Mouse (Mus musculus) neural tube, embryonic 15.5 days (tissue): ENCODE data around the gene Thsd1. TPM values are rescaled to one million over a fixed set of nuclear protein-coding genes. Genes with fewer than 3 reads are reported as not detected.
A peak's percentile ranks its signal among the peaks of the same experiment; 100 is the strongest.

Experiments
- ATAC-seq: fragments of 200-750 bp; cut with Nextera tagmentation; 2 replicates; pipeline ENCODE4 v1.8.0; 2017; ENCODE audit warnings: mild to moderate bottlenecking, moderate TSS enrichment, moderate library complexity; ENCODE audit not compliant: low FRiP score
- H3K27ac ChIP-seq: fragments of 300-500 bp; sonication (generic); replicated peaks from 2 replicates; pipeline ENCODE4 v1.5.1; 2015; ENCODE audit warnings: mild to moderate bottlenecking, inconsistent platforms
- H3K27me3 ChIP-seq: fragments of 300-500 bp; sonication (generic); replicated peaks from 2 replicates; pipeline ENCODE4 v1.6.1; 2015; ENCODE audit warnings: inconsistent platforms
- H3K36me3 ChIP-seq: fragments of 300-500 bp; sonication (generic); 2 replicates; pipeline ENCODE4 v1.6.1; 2015; ENCODE audit warnings: inconsistent platforms
- H3K4me1 ChIP-seq: fragments of 300-500 bp; sonication (generic); 2 replicates; pipeline ENCODE4 v1.6.1; 2015; ENCODE audit warnings: inconsistent platforms
- H3K4me2 ChIP-seq: fragments of 300-500 bp; sonication (generic); 2 replicates; pipeline ENCODE4 v1.6.1; 2015; ENCODE audit warnings: inconsistent platforms, mild to moderate bottlenecking, moderate library complexity
- H3K4me3 ChIP-seq: fragments of 300-500 bp; sonication (generic); replicated peaks from 2 replicates; pipeline ENCODE4 v1.5.1; 2015; ENCODE audit warnings: mild to moderate bottlenecking, inconsistent platforms
- H3K9ac ChIP-seq: fragments of 300-500 bp; sonication (generic); replicated peaks from 2 replicates; pipeline ENCODE4 v1.6.1; 2015; ENCODE audit warnings: mild to moderate bottlenecking, inconsistent platforms
- H3K9me3 ChIP-seq: fragments of 300-500 bp; sonication (generic); replicated peaks from 2 replicates; pipeline ENCODE4 v1.6.1; 2016; ENCODE audit warnings: inconsistent platforms
- WGBS: fragments of 180-500 bp; shearing (Covaris S2); methylation state at CpG from one replicate; pipeline ENCODE4 v1.1.7; 2015; ENCODE audit warnings: mixed read lengths; 5-methylcytosine and 5-hydroxymethylcytosine counted together
- polyA plus RNA-seq: library from polyadenylated mRNA; unstranded; fragments of >200 nt; fragmentation: Nextera tagmentation; extraction: Ambion mirVana; gene quantifications from 2 replicates; pipeline ENCODE4 v1.2.1, GENCODE M21; 2015

Gene Thsd1
- polyA plus RNA-seq, 1 experiment from 2014 or later, result 7.4 TPM

GRCm38 (mm10) chr8:22226361-22226760 is 752 bp upstream of the Thsd1 start:
- peaks cover 9% of the 10 kb centered on the region for H3K4me1 ChIP-seq
- peaks cover 15% of the 10 kb centered on the region for H3K36me3 ChIP-seq
- ATAC-seq, result no peak
- WGBS, result 69% methylated on average over 8 of the region's 8 CpGs
- peak overlapping the region; percentile 18; the same call in 1 of the 2 replicates for H3K27ac ChIP-seq
- no peaks in the 10 kb centered on the region for H3K9me3 ChIP-seq
- no peak overlapping the region; the same call in 1 of the 2 replicates for H3K4me3 ChIP-seq
- H3K9ac ChIP-seq, result no peak overlapping the region
- 0 out of 2 replicates have a peak overlapping the region, but pooled peaks have one; percentile 98 for H3K4me2 ChIP-seq
- H3K27me3 ChIP-seq, result peaks cover 29% of the 10 kb centered on the region

DNA sequence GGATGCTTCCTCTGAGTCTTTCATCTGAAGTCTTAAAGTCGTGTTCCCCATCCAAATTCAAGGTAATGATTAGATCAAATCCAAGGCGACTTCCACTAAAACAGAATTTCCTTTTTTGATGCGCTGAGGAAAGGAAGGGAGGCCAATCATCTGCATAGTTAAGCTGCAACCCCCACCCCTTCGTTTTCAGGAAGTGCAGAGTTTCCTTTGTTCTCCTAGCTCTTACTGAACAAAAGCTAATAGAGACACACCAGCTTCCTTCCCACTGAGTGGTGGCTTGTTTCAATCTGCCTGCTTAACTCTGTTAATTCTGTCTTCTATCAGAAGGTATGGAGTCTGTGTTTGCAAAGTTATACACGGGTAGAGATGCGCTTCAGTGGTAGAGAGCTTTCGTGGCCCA is 1.5 kb downstream of the Thsd1 start:
- Histone ChIP-seq H3K27ac (no peak overlapping the region), H3K4me3 (0 out of 2 replicates have a peak overlapping the region, but pooled peaks have one; percentile 47), H3K36me3 (no peaks in the 10 kb centered on the region), H3K9ac (no peak overlapping the region), H3K9me3 (no peaks in the 10 kb centered on the region), H3K27me3 (peaks cover 29% of the 10 kb centered on the region), H3K4me2 (peak overlapping the region; percentile 3; the same call in 1 of the 2 replicates), H3K4me1 (peaks cover 9% of the 10 kb centered on the region)
- 43% methylated on average over 7 of the region's 7 CpGs for WGBS
- no peak for ATAC-seq

- H3K36me3 ChIP-seq, result no peaks in the 10 kb centered on the region
Observed at GRCm38 (mm10) chr8:22242986-22243385, 15.9 kb downstream of the Thsd1 start.

DNA sequence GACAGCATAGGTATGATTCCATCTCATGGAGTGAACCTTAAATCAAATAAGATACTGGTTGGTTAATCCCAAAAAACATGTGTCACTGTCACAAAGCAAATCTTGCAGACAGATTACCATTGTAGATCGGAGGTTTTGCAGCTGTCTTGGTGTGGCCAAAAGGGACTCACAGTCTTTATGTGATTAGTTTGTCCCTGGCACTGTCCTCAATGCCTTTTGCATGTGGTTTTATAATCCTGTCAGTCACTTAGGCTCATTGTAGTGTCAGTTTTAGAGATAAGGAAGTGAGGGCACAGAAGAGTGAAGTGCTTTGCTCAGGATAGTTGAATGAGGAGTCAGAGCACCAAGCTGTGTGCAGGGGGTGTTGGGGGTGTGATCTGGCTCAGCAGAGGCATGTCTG is 18.6 kb downstream of the Thsd1 start:
- H3K4me1 ChIP-seq, result no peaks in the 10 kb centered on the region
- H3K36me3 ChIP-seq, result no peaks in the 10 kb centered on the region
- H3K4me2 ChIP-seq, result no peak overlapping the region
- 73% methylated on average over 1 of the region's 1 CpGs for WGBS
- no peak overlapping the region for H3K4me3 ChIP-seq
- ATAC-seq, result no peak
- H3K9me3 ChIP-seq, result no peaks in the 10 kb centered on the region
- no peaks in the 10 kb centered on the region for H3K27me3 ChIP-seq
- H3K9ac ChIP-seq, result no peak overlapping the region
- no peak overlapping the region for H3K27ac ChIP-seq

More at GRCm38 (mm10) chr8:22242986-22243385, 15.9 kb downstream of the Thsd1 start:
- H3K27me3 ChIP-seq, result no peaks in the 10 kb centered on the region
- no peak for ATAC-seq
- no peak overlapping the region for H3K4me3 ChIP-seq
- H3K9ac ChIP-seq, result no peak overlapping the region
- no peak overlapping the region for H3K4me2 ChIP-seq
- 92% methylated on average over 9 of the region's 9 CpGs for WGBS
- H3K4me1 ChIP-seq, result no peaks in the 10 kb centered on the region
- H3K9me3 ChIP-seq, result no peaks in the 10 kb centered on the region
- H3K27ac ChIP-seq, result no peak overlapping the region

- Histone ChIP-seq H3K27me3 (no peaks in the 10 kb centered on the region), H3K36me3 (no peaks in the 10 kb centered on the region), H3K4me1 (no peaks in the 10 kb centered on the region), H3K4me3 (no peak overlapping the region), H3K27ac (no peak overlapping the region), H3K4me2 (no peak overlapping the region), H3K9me3 (no peaks in the 10 kb centered on the region), H3K9ac (no peak overlapping the region)
- no peak for ATAC-seq
- 75% methylated on average over 12 of the region's 12 CpGs for WGBS
Observed at GRCm38 (mm10) chr8:22247956-22248355, 20.8 kb downstream of the Thsd1 start.

DNA sequence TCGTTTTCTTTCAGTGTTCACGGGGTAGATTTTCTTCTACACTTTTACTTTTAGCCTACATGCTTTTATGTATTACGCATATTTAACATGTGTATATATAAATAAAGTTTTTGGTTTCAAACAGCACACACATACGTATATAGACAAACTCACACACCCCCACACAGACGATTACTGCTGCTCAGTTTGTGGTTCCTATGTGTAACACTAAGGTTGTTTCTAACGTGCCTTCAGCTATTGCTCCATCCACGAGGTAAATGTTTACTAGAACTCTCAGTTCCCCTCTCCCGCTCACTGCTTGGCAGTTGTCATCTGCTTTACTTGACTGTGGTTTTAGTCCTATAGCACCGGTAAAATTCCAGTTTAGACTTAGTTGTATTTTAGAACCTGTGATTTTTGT is 22.0 kb downstream of the Thsd1 start:
- 86% methylated on average over 9 of the region's 9 CpGs for WGBS
- H3K9ac ChIP-seq, result no peak overlapping the region
- no peak overlapping the region for H3K4me3 ChIP-seq
- H3K9me3 ChIP-seq, result 0 out of 2 replicates have a peak, but pooled peaks cover 4% of the 10 kb centered on the region
- no peak overlapping the region for H3K27ac ChIP-seq
- H3K4me2 ChIP-seq, result no peak overlapping the region
- H3K27me3 ChIP-seq, result no peaks in the 10 kb centered on the region
- H3K36me3 ChIP-seq, result no peaks in the 10 kb centered on the region; the same call in 1 of the 2 replicates
- ATAC-seq, result no peak
- H3K4me1 ChIP-seq, result no peaks in the 10 kb centered on the region

DNA sequence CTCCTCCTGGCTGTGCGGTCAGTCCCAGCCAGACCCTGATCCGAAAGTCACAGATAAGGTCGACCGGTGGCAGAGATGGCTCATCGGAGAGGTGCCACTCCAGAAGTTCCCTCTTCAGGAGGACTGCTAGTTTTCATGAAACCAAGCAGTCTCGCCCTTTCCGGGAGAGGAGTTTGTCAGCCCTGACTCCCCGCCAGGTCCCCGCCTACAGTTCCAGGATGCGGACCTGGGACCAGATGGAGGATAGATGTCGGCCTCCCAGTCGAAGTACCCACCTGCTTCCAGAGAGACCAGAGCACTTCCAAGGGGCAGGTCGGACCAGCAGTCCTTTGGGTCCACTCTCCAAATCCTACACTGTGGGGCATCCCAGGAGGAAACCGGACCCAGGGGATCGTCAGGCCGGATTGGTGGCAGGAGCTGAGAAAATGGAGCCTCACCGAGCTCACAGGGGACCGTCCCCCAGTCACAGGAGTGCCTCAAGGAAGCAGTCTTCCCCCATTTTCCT is 31.9 kb downstream of the Thsd1 start:
- WGBS, result 87% methylated on average over 18 of the region's 18 CpGs

GRCm38 (mm10) chr8:22259531-22259930 is 32.4 kb downstream of the Thsd1 start:
- H3K9ac ChIP-seq, result no peak overlapping the region
- no peak overlapping the region for H3K4me3 ChIP-seq
- 79% methylated on average over 12 of the region's 12 CpGs for WGBS
- H3K4me2 ChIP-seq, result no peak overlapping the region
- no peaks in the 10 kb centered on the region for H3K9me3 ChIP-seq
- ATAC-seq, result no peak
- no peaks in the 10 kb centered on the region for H3K27me3 ChIP-seq
- H3K36me3 ChIP-seq, result peaks cover 11% of the 10 kb centered on the region; the same call in 1 of the 2 replicates
- no peaks in the 10 kb centered on the region for H3K4me1 ChIP-seq
- H3K27ac ChIP-seq, result no peak overlapping the region

More for the DNA sequence above, 31.9 kb downstream of the Thsd1 start:
- no peaks in the 10 kb centered on the region for H3K4me1 ChIP-seq
- no peak for ATAC-seq
- peaks cover 15% of the 10 kb centered on the region for H3K36me3 ChIP-seq
- no peak overlapping the region for H3K27ac ChIP-seq
- 0 out of 2 replicates have a peak, but pooled peaks cover 4% of the 10 kb centered on the region for H3K9me3 ChIP-seq
- H3K9ac ChIP-seq, result no peak overlapping the region
- no peak overlapping the region for H3K4me2 ChIP-seq
- H3K27me3 ChIP-seq, result no peaks in the 10 kb centered on the region
- no peak overlapping the region for H3K4me3 ChIP-seq

DNA sequence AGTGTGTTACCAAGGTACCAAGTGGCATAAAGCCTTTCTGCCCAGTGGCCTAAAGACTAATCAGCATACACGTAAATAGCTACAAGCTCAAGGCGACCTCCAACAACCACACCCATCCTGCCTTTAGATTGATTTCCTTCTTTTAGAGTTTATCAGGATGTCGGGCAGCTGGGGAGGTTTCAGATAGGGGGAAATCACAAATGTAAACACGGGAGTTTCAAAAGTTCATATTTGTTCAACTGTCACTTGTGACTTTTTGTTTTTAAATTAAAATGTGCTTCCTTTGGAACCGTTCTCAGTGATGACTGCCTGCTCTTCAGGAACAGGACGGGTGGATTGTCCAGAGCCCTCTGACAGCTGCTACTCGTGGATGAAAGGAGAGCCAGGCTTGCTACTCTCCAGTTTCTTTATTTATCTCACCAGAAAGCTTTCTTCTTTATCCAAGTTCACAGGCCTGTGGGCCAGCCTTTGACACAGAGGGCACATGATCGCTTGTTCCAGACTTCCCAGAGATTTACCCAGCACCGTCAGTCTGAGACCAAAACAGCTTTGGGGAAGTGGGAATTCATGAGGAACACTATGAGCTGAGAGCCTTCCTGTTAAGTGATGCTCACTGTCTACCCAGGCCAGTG is 33.1 kb downstream of the Thsd1 start:
- no peaks in the 10 kb centered on the region for H3K4me1 ChIP-seq
- ATAC-seq, result no peak
- H3K4me3 ChIP-seq, result no peak overlapping the region
- H3K27ac ChIP-seq, result no peak overlapping the region
- peaks cover 9% of the 10 kb centered on the region; the same call in 1 of the 2 replicates for H3K36me3 ChIP-seq
- no peak overlapping the region for H3K4me2 ChIP-seq
- 66% methylated on average over 9 of the region's 9 CpGs for WGBS
- no peak overlapping the region for H3K9ac ChIP-seq
- no peaks in the 10 kb centered on the region for H3K9me3 ChIP-seq
- no peaks in the 10 kb centered on the region for H3K27me3 ChIP-seq

GRCm38 (mm10) chr8:22262267-22262666 is 35.2 kb downstream of the Thsd1 start:
- 96% methylated on average over 3 of the region's 3 CpGs for WGBS
- Histone ChIP-seq H3K4me2 (no peak overlapping the region), H3K27ac (no peak overlapping the region), H3K27me3 (no peaks in the 10 kb centered on the region), H3K9ac (no peak overlapping the region), H3K4me1 (no peaks in the 10 kb centered on the region), H3K36me3 (peaks cover 9% of the 10 kb centered on the region; the same call in 1 of the 2 replicates), H3K9me3 (no peaks in the 10 kb centered on the region), H3K4me3 (no peak overlapping the region)
- ATAC-seq, result no peak

DNA sequence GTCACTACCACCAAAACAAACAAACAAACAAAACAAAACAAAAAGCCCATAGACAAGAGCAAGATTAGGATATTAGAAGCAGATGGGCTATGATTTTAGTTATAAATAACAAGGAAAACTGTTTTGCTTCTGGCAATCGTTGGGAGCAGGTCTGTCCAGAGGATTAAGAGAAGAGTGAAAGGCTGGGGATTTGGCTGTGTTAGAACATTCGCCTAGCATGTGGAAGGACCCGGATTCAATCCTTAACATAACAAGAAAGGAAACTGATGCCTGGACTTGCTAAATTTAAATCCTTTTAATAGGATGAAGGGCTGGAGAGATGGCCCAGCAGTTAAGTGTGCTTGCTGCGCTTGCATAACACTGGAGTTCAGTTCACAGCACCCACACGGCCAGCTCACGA is 37.2 kb downstream of the Thsd1 start:
- Histone ChIP-seq H3K4me2 (no peak overlapping the region), H3K36me3 (no peaks in the 10 kb centered on the region), H3K27ac (no peak overlapping the region), H3K9me3 (no peaks in the 10 kb centered on the region), H3K27me3 (no peaks in the 10 kb centered on the region), H3K4me1 (no peaks in the 10 kb centered on the region), H3K9ac (no peak overlapping the region), H3K4me3 (no peak overlapping the region)
- ATAC-seq, result no peak
- 86% methylated on average over 6 of the region's 6 CpGs for WGBS

DNA sequence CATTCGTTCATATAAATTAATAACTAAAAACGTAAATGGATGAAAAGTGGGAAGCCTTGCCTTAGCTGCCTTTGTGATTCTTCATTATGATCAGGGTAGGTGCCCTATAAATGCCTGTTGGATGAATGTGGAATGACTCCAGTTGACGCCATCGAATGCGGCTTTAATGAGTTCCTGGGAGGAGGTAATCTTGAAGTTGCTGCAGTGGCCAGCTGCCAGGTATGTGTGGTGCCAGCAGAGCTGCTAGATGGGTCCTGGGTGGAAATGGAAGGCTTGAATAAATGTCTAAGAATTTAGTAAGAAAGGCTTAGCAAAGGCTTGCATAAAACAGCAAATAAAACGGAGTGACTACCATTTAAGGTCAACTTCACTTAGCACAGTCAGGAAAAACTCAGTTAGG is 37.7 kb downstream of the Thsd1 start:
- H3K27me3 ChIP-seq, result no peaks in the 10 kb centered on the region
- no peak overlapping the region for H3K4me2 ChIP-seq
- no peak for ATAC-seq
- no peaks in the 10 kb centered on the region for H3K4me1 ChIP-seq
- WGBS, result 84% methylated on average over 6 of the region's 6 CpGs
- H3K27ac ChIP-seq, result no peak overlapping the region
- H3K9ac ChIP-seq, result no peak overlapping the region
- no peak overlapping the region for H3K4me3 ChIP-seq
- H3K9me3 ChIP-seq, result no peaks in the 10 kb centered on the region
- no peaks in the 10 kb centered on the region for H3K36me3 ChIP-seq
